Mouse (Mus musculus) MEL (cell line): ENCODE measurements around the gene Rab39. TPM values are rescaled to one million over a fixed set of nuclear protein-coding genes. Genes with fewer than 3 reads are reported as not detected.

ENCODE experiments used
- DNase-seq: peaks from one replicate; pipeline ENCODE4 v3.0.0; 2011; ENCODE audit warnings: low read depth, low spot score
- H3K27ac ChIP-seq: 2 replicates; pipeline ENCODE4 v1.5.1; 2012; ENCODE audit warnings: low read depth, mild to moderate bottlenecking, control low read depth, low read length, moderate library complexity; ENCODE audit not compliant: control insufficient read depth
- H3K27me3 ChIP-seq, 2 experiments: fragments of 150-350 bp in 1 of 2; sonication (generic) in 1 of 2; 2 replicates each; pipeline ENCODE4 v1.6.1; 2012; ENCODE audit warnings: low read length in 2 of 2, mild to moderate bottlenecking in 2 of 2, improper control_type of control experiment in 1 of 2, moderate library complexity in 1 of 2; ENCODE audit not compliant: insufficient read depth in 2 of 2, control insufficient read depth in 1 of 2
- H3K36me3 ChIP-seq, 2 experiments: 2 replicates each; pipeline ENCODE4 v1.6.1; 2012 to 2014; ENCODE audit warnings: low read length in 2 of 2, improper control_type of control experiment in 1 of 2, inconsistent platforms in 1 of 2, mild to moderate bottlenecking in 1 of 2; ENCODE audit not compliant: insufficient read depth in 2 of 2, control insufficient read depth in 1 of 2
- H3K4me1 ChIP-seq, 2 experiments: fragments of 150-350 bp in 1 of 2; sonication (generic) in 1 of 2; 2 replicates each; pipeline ENCODE4 v1.6.1; 2012; ENCODE audit warnings: low read length in 2 of 2, improper control_type of control experiment in 1 of 2, mild to moderate bottlenecking in 1 of 2; ENCODE audit not compliant: insufficient read depth in 2 of 2, control insufficient read depth in 1 of 2
- H3K4me3 ChIP-seq, 2 experiments: fragments of 150-350 bp in 1 of 2; sonication (generic) in 1 of 2; 2 replicates each; pipeline ENCODE4 v1.5.1; 2012; ENCODE audit warnings: low read depth in 2 of 2, low read length in 2 of 2, mild to moderate bottlenecking in 2 of 2, moderate library complexity in 2 of 2, control low read depth in 1 of 2, improper control_type of control experiment in 1 of 2; ENCODE audit not compliant: control insufficient read depth in 1 of 2, insufficient read depth in 1 of 2
- H3K79me2 ChIP-seq: 2 replicates; pipeline ENCODE4 v1.6.1; 2012; ENCODE audit warnings: mild to moderate bottlenecking, low read length, moderate library complexity; ENCODE audit not compliant: control insufficient read depth, poor library complexity, insufficient read depth
- H3K9ac ChIP-seq: 2 replicates; pipeline ENCODE4 v1.6.1; 2012; ENCODE audit warnings: low read depth, mild to moderate bottlenecking, control low read depth, low read length, moderate library complexity; ENCODE audit not compliant: control insufficient read depth, poor library complexity, severe bottlenecking
- H3K9me3 ChIP-seq: fragments of 150-350 bp; sonication (generic); replicated peaks from 2 replicates; pipeline ENCODE4 v1.6.1; 2012; ENCODE audit warnings: mild to moderate bottlenecking, low read length, improper control_type of control experiment, moderate library complexity; ENCODE audit not compliant: insufficient read depth
- CTCF ChIP-seq, 3 experiments: IDR thresholded peaks in 2 of 3; conservative IDR thresholded peaks in 1 of 3; 2 replicates each; pipeline ENCODE4 v1.5.1; 2011 to 2012; ENCODE audit warnings: low read length in 3 of 3, low read depth in 2 of 3, mild to moderate bottlenecking in 2 of 3, improper control_type of control experiment in 1 of 3, inconsistent platforms in 1 of 3, mixed read lengths in 1 of 3, moderate library complexity in 1 of 3; ENCODE audit not compliant: control insufficient read depth in 1 of 3, insufficient read depth in 1 of 3, poor library complexity in 1 of 3, severe bottlenecking in 1 of 3
- E2F4 ChIP-seq: IDR thresholded peaks from 2 replicates; pipeline ENCODE4 v1.6.1; 2011; ENCODE audit warnings: low read depth, low read length, improper control_type of control experiment, borderline replicate concordance
- GABPA ChIP-seq: IDR thresholded peaks from 2 replicates; pipeline ENCODE4 v1.6.1; 2012; ENCODE audit warnings: low read depth, mild to moderate bottlenecking, inconsistent platforms, low read length, improper control_type of control experiment, moderate library complexity
- GATA1 ChIP-seq: IDR thresholded peaks from 2 replicates; pipeline ENCODE4 v1.6.1; 2011; ENCODE audit warnings: low read depth, low read length, improper control_type of control experiment
- MAFK ChIP-seq: IDR thresholded peaks from 2 replicates; pipeline ENCODE4 v1.6.1; 2011; ENCODE audit warnings: low read depth, mild to moderate bottlenecking, low read length, improper control_type of control experiment, borderline replicate concordance
- MAZ ChIP-seq: IDR thresholded peaks from 2 replicates; pipeline ENCODE4 v1.6.1; 2012; ENCODE audit warnings: low read depth, mild to moderate bottlenecking, inconsistent platforms, low read length, improper control_type of control experiment
- MXI1 ChIP-seq: IDR thresholded peaks from 2 replicates; pipeline ENCODE4 v1.6.1; 2011; ENCODE audit warnings: mild to moderate bottlenecking, low read depth, low read length, improper control_type of control experiment
- USF1 ChIP-seq: IDR thresholded peaks from 2 replicates; pipeline ENCODE4 v1.6.1; 2014; ENCODE audit warnings: low read depth, mild to moderate bottlenecking, inconsistent platforms, low read length, improper control_type of control experiment, moderate library complexity
- polyA plus RNA-seq, 2 experiments: library from polyadenylated mRNA; stranded (reverse) in 1 of 2; unstranded in 1 of 2; fragments of >175 nt in 1 of 2; fragments of >200 nt in 1 of 2; gene quantifications; 2 replicates each; pipeline versions ENCODE4 v1.2.1 to v1.2.4; 2012; ENCODE audit warnings: low replicate concordance in 2 of 2, low read depth in 1 of 2; ENCODE audit not compliant: insufficient read length in 2 of 2, insufficient read depth in 1 of 2, missing spikeins in 1 of 2
- total RNA-seq: library from RNA; depleted of rRNA; stranded (reverse); fragments of 300-350 nt; gene quantifications from 2 replicates; pipeline ENCODE4 v1.2.3, GENCODE M21; 2012

Rab39 gene
- total and polyA plus RNA-seq, 3 experiments = 0.10 TPM; not detected in 2

- H3K4me1 ChIP-seq = no peaks in the 10 kb centered on the region
Observed at GRCm38 (mm10) chr9:53740829-53741404, 34.9 kb upstream of the Rab39 start.

GRCm38 (mm10) chr9:53705491-53705991 lies 491 bp downstream of the Rab39 start:
- Histone ChIP-seq H3K4me1 (no peaks in the 10 kb centered on the region), H3K9ac (0 out of 2 replicates have a peak overlapping the region, but pooled peaks have one; percentile 7), H3K36me3 (no peaks in the 10 kb centered on the region), H3K9me3 (no peaks in the 10 kb centered on the region), H3K27me3 (no peaks in the 10 kb centered on the region), H3K79me2 (no peaks in the 10 kb centered on the region), H3K27ac (no peak overlapping the region), H3K4me3 (peak overlapping the region; percentile 28 to 60)
- no peak for DNase-seq
- no peak for TF ChIP-seq E2F4
- 0 out of 2 replicates have a peak, but pooled peaks have one; percentile 21 for TF ChIP-seq MAZ
- TF ChIP-seq MXI1 = no peak
- TF ChIP-seq GATA1 = no peak
- TF ChIP-seq, all 39 proteins: peak for 1

More at GRCm38 (mm10) chr9:53740829-53741404, 34.9 kb upstream of the Rab39 start:
- peak; percentile 7 for DNase-seq
- Histone ChIP-seq H3K27me3 (0 out of 4 replicates have a peak, but pooled peaks cover 0 to 1% of the 10 kb centered on the region in 2 experiments), H3K9me3 (no peaks in the 10 kb centered on the region), H3K9ac (no peak overlapping the region), H3K4me3 (no peak overlapping the region), H3K79me2 (no peaks in the 10 kb centered on the region), H3K36me3 (no peaks in the 10 kb centered on the region), H3K27ac (no peak overlapping the region)
- TF ChIP-seq MAFK (peak; percentile 9; the same call in 1 of the 2 replicates), CTCF (IDR thresholded peaks at IDR 0.05 in 2 of 3, conservative IDR thresholded peaks at IDR 0.05 in 1 of 3; ENCODE audit: control insufficient read depth in 1 of 3, insufficient read depth in 1 of 3, low read depth in 2 of 3, low read length in 3 of 3, poor library complexity in 1 of 3, severe bottlenecking in 1 of 3) (no peak)

GRCm38 (mm10) chr9:53702991-53703390 lies 3.0 kb downstream of the Rab39 start:
- Histone ChIP-seq H3K27me3 (no peaks in the 10 kb centered on the region), H3K4me1 (no peaks in the 10 kb centered on the region), H3K9ac (no peak overlapping the region), H3K9me3 (no peaks in the 10 kb centered on the region), H3K4me3 (no peak overlapping the region), H3K27ac (no peak overlapping the region), H3K36me3 (no peaks in the 10 kb centered on the region), H3K79me2 (no peaks in the 10 kb centered on the region)
- TF ChIP-seq GABPA (no peak), USF1 (no peak)
- DNase-seq = no peak
